Mouse (Mus musculus): ENCODE results near the gene Dido1.
A peak's percentile ranks its signal among the peaks of the same experiment; 100 is the strongest.
"Not testable (repeated sequence)": the region's sequence is repeated elsewhere in the genome, so short reads cannot be mapped to it uniquely, and the experiment has no call there.

Dido1 gene

GRCm38 (mm10) chr2:180723865-180724264, 14.1 kb upstream of the Dido1 start:
- DNase-seq = no peak

- DNase-seq = not testable (repeated sequence)
These were observed 12.9 kb upstream of the Dido1 start for GRCm38 (mm10) chr2:180722748-180723147.

GRCm38 (mm10) chr2:180712037-180712689, 2.4 kb upstream of the Dido1 start:
- DNase-seq = no peak

GRCm38 (mm10) chr2:180711527-180711926, 1.7 kb upstream of the Dido1 start:
- DNase-seq = no peak

- DNase-seq = no peak
These were observed 717 bp upstream of the Dido1 start for GRCm38 (mm10) chr2:180710276-180711155.

GRCm38 (mm10) chr2:180709023-180709922, 526 bp downstream of the Dido1 start:
- no peak for DNase-seq

GRCm38 (mm10) chr2:180705975-180706374, 3.8 kb downstream of the Dido1 start:
- no peak for DNase-seq

- no peak for DNase-seq
These were observed 4.7 kb downstream of the Dido1 start for GRCm38 (mm10) chr2:180705066-180705465.

- no peak for DNase-seq
These were observed 5.2 kb downstream of the Dido1 start for GRCm38 (mm10) chr2:180704591-180704990.

- no peak for DNase-seq
These were observed 6.0 kb downstream of the Dido1 start for GRCm38 (mm10) chr2:180703645-180704359.

GRCm38 (mm10) chr2:180703175-180703574, 6.6 kb downstream of the Dido1 start:
- no peak for DNase-seq

- no peak for DNase-seq
These were observed 7.1 kb downstream of the Dido1 start for GRCm38 (mm10) chr2:180702701-180703149.

- peak; percentile 96 to 97 for DNase-seq
These were observed 7.8 kb downstream of the Dido1 start for GRCm38 (mm10) chr2:180701767-180702621.

GRCm38 (mm10) chr2:180701053-180701766, 8.6 kb downstream of the Dido1 start:
- DNase-seq = no peak

GRCm38 (mm10) chr2:180700457-180700856, 9.3 kb downstream of the Dido1 start:
- DNase-seq = no peak

GRCm38 (mm10) chr2:180695176-180695575, 14.6 kb downstream of the Dido1 start:
- no peak for DNase-seq

GRCm38 (mm10) chr2:180692630-180693029, 17.2 kb downstream of the Dido1 start:
- peak in 1 of 2 experiments; percentile 40 for DNase-seq

GRCm38 (mm10) chr2:180689841-180690240, 20.0 kb downstream of the Dido1 start:
- peak in 1 of 2 experiments; percentile 18 for DNase-seq

GRCm38 (mm10) chr2:180684031-180684430, 25.8 kb downstream of the Dido1 start:
- no peak for DNase-seq

GRCm38 (mm10) chr2:180683524-180683923, 26.3 kb downstream of the Dido1 start:
- DNase-seq = no peak

All from cerebellum, postnatal 10 days (tissue).